Mouse (Mus musculus): Measurements from ENCODE around the gene Haus7. TPM values are rescaled to one million over a fixed set of nuclear protein-coding genes. Genes with fewer than 3 reads are reported as not detected.

Haus7 gene
- polyA plus RNA-seq, 1 experiment from 2014 or later, result 52.1 TPM

GRCm38 (mm10) chrX:73482643-73483483 is 24.0 kb upstream of the Haus7 start:
- H3K27ac ChIP-seq (replicated peaks), result peak overlapping the region; percentile 76
- peak overlapping the region; percentile 76 for H3K9ac ChIP-seq
- peaks cover 45% of the 10 kb centered on the region for H3K27me3 ChIP-seq (replicated peaks)
- no peak for ATAC-seq (ENCODE audit: extremely low read depth, insufficient number of reproducible peaks, low FRiP score, low TSS enrichment)
- peak overlapping the region; percentile 51 for H3K4me3 ChIP-seq
- no peaks in the 10 kb centered on the region for H3K9me3 ChIP-seq
- H3K4me2 ChIP-seq, result peak overlapping the region; percentile 65
- 20% methylated on average over 4 of the region's 4 CpGs for WGBS
- H3K36me3 ChIP-seq, result no peaks in the 10 kb centered on the region
- peaks cover 12% of the 10 kb centered on the region for H3K4me1 ChIP-seq

- no peak overlapping the region for H3K4me2 ChIP-seq
- H3K27ac ChIP-seq (replicated peaks), result peak overlapping the region; percentile 65
- no peaks in the 10 kb centered on the region for H3K9me3 ChIP-seq
- H3K4me3 ChIP-seq, result no peak overlapping the region
- H3K36me3 ChIP-seq, result no peaks in the 10 kb centered on the region
- WGBS, result 24% methylated on average over 2 of the region's 2 CpGs
- ATAC-seq (ENCODE audit: extremely low read depth, insufficient number of reproducible peaks, low FRiP score, low TSS enrichment), result no peak
- H3K27me3 ChIP-seq (replicated peaks), result peaks cover 38% of the 10 kb centered on the region
- H3K4me1 ChIP-seq, result peaks cover 15% of the 10 kb centered on the region
- H3K9ac ChIP-seq, result no peak overlapping the region
These were observed 21.5 kb upstream of the Haus7 start for GRCm38 (mm10) chrX:73480334-73480733.

- no peak overlapping the region for H3K9ac ChIP-seq
- H3K36me3 ChIP-seq, result no peaks in the 10 kb centered on the region
- ATAC-seq (ENCODE audit: extremely low read depth, insufficient number of reproducible peaks, low FRiP score, low TSS enrichment), result no peak
- H3K4me2 ChIP-seq, result no peak overlapping the region
- no peak overlapping the region for H3K4me3 ChIP-seq
- H3K27me3 ChIP-seq (replicated peaks), result peaks cover 42% of the 10 kb centered on the region
- H3K9me3 ChIP-seq, result no peaks in the 10 kb centered on the region
- H3K27ac ChIP-seq (replicated peaks), result peak overlapping the region; percentile 65
- H3K4me1 ChIP-seq, result peaks cover 22% of the 10 kb centered on the region
These were observed 20.8 kb upstream of the Haus7 start for GRCm38 (mm10) chrX:73479656-73480055.

- H3K9me3 ChIP-seq, result no peaks in the 10 kb centered on the region
- peaks cover 30% of the 10 kb centered on the region for H3K27me3 ChIP-seq (replicated peaks)
- no peak overlapping the region for H3K9ac ChIP-seq
- ATAC-seq (ENCODE audit: extremely low read depth, insufficient number of reproducible peaks, low FRiP score, low TSS enrichment), result no peak
- 64% methylated on average over 2 of the region's 2 CpGs for WGBS
- peaks cover 27% of the 10 kb centered on the region for H3K4me1 ChIP-seq
- H3K36me3 ChIP-seq, result no peaks in the 10 kb centered on the region
- no peak overlapping the region for H3K4me3 ChIP-seq
- H3K27ac ChIP-seq (replicated peaks), result peak overlapping the region; percentile 82; the same call in 1 of the 2 replicates
- no peak overlapping the region for H3K4me2 ChIP-seq
These were observed 18.7 kb upstream of the Haus7 start for GRCm38 (mm10) chrX:73477500-73477899.

GRCm38 (mm10) chrX:73476621-73477020 is 17.8 kb upstream of the Haus7 start:
- ATAC-seq (ENCODE audit: extremely low read depth, insufficient number of reproducible peaks, low FRiP score, low TSS enrichment), result peak; percentile 61; the same call in 1 of the 2 replicates
- WGBS, result 56% methylated on average over 2 of the region's 2 CpGs
- peaks cover 34% of the 10 kb centered on the region for H3K27me3 ChIP-seq (replicated peaks)
- H3K27ac ChIP-seq (replicated peaks), result peak overlapping the region; percentile 82
- H3K9ac ChIP-seq, result no peak overlapping the region
- H3K36me3 ChIP-seq, result no peaks in the 10 kb centered on the region
- no peak overlapping the region for H3K4me3 ChIP-seq
- H3K4me2 ChIP-seq, result no peak overlapping the region
- no peaks in the 10 kb centered on the region for H3K9me3 ChIP-seq
- H3K4me1 ChIP-seq, result peaks cover 27% of the 10 kb centered on the region

- Histone ChIP-seq H3K4me3 (no peak overlapping the region), H3K9me3 (no peaks in the 10 kb centered on the region), H3K4me1 (peaks cover 27% of the 10 kb centered on the region), H3K4me2 (no peak overlapping the region), H3K27me3 (replicated peaks) (peaks cover 34% of the 10 kb centered on the region), H3K36me3 (no peaks in the 10 kb centered on the region), H3K27ac (replicated peaks) (peak overlapping the region; percentile 82), H3K9ac (no peak overlapping the region)
- WGBS, result 64% methylated on average over 1 of the region's 1 CpGs
- ATAC-seq (ENCODE audit: extremely low read depth, insufficient number of reproducible peaks, low FRiP score, low TSS enrichment), result no peak
These were observed 16.9 kb upstream of the Haus7 start for GRCm38 (mm10) chrX:73475658-73476256.

- no peak for ATAC-seq (ENCODE audit: extremely low read depth, insufficient number of reproducible peaks, low FRiP score, low TSS enrichment)
- Histone ChIP-seq H3K9ac (peak overlapping the region; percentile 33; the same call in 1 of the 2 replicates), H3K27me3 (replicated peaks) (peaks cover 34% of the 10 kb centered on the region), H3K36me3 (no peaks in the 10 kb centered on the region), H3K4me2 (0 out of 2 replicates have a peak overlapping the region, but pooled peaks have one; percentile 4), H3K27ac (replicated peaks) (peak overlapping the region; percentile 82), H3K4me1 (peaks cover 22% of the 10 kb centered on the region), H3K4me3 (no peak overlapping the region), H3K9me3 (no peaks in the 10 kb centered on the region)
- WGBS, result 28% methylated on average over 12 of the region's 12 CpGs
These were observed 15.7 kb upstream of the Haus7 start for GRCm38 (mm10) chrX:73474340-73475165.

- no peak for ATAC-seq (ENCODE audit: extremely low read depth, insufficient number of reproducible peaks, low FRiP score, low TSS enrichment)
- Histone ChIP-seq H3K27me3 (replicated peaks) (peaks cover 24% of the 10 kb centered on the region; the same call in 1 of the 2 replicates), H3K9ac (no peak overlapping the region), H3K4me3 (no peak overlapping the region), H3K4me2 (no peak overlapping the region), H3K4me1 (peaks cover 27% of the 10 kb centered on the region), H3K27ac (replicated peaks) (no peak overlapping the region), H3K36me3 (no peaks in the 10 kb centered on the region), H3K9me3 (no peaks in the 10 kb centered on the region)
- WGBS, result 69% methylated on average over 3 of the region's 3 CpGs
These were observed 12.9 kb upstream of the Haus7 start for GRCm38 (mm10) chrX:73471764-73472163.

- Histone ChIP-seq H3K4me3 (no peak overlapping the region), H3K36me3 (no peaks in the 10 kb centered on the region), H3K9ac (no peak overlapping the region), H3K4me2 (no peak overlapping the region), H3K27me3 (replicated peaks) (peaks cover 18% of the 10 kb centered on the region; the same call in 1 of the 2 replicates), H3K9me3 (no peaks in the 10 kb centered on the region), H3K27ac (replicated peaks) (peak overlapping the region; percentile 78), H3K4me1 (peaks cover 7% of the 10 kb centered on the region; the same call in 1 of the 2 replicates)
- ATAC-seq (ENCODE audit: extremely low read depth, insufficient number of reproducible peaks, low FRiP score, low TSS enrichment), result no peak
- 50% methylated on average over 1 of the region's 1 CpGs for WGBS
These were observed 9.9 kb upstream of the Haus7 start for GRCm38 (mm10) chrX:73468752-73469151.

GRCm38 (mm10) chrX:73468330-73468729 is 9.5 kb upstream of the Haus7 start:
- Histone ChIP-seq H3K4me1 (peaks cover 7% of the 10 kb centered on the region; the same call in 1 of the 2 replicates), H3K9ac (no peak overlapping the region), H3K9me3 (no peaks in the 10 kb centered on the region), H3K27me3 (replicated peaks) (peaks cover 18% of the 10 kb centered on the region; the same call in 1 of the 2 replicates), H3K27ac (replicated peaks) (peak overlapping the region; percentile 78), H3K4me2 (no peak overlapping the region), H3K36me3 (no peaks in the 10 kb centered on the region), H3K4me3 (no peak overlapping the region)
- 56% methylated on average over 3 of the region's 3 CpGs for WGBS
- no peak; the same call in 1 of the 2 replicates for ATAC-seq (ENCODE audit: extremely low read depth, insufficient number of reproducible peaks, low FRiP score, low TSS enrichment)
